Mouse (Mus musculus) thymus, postnatal 10 days (tissue): ENCODE measurements at regions not wholly inside any gene's neighbourhood (a gene's known extent, or its start where the extent isn't known, plus 50 kb on each side); places are given as distances from the start of the nearest gene placed in this dataset.
A peak's percentile ranks its signal among the peaks of the same experiment; 100 is the strongest.

Experiments
- DNase-seq, 2 experiments: peaks; one replicate each; pipeline ENCODE4 v3.0.0; 2021; ENCODE audit warnings: low spot score in 2 of 2

- no peak for DNase-seq
These were observed 248.1 kb downstream of the Cxcl12 start for GRCm38 (mm10) chr6:117416461-117416860.

GRCm38 (mm10) chr6:117422846-117423573 lies 254.7 kb downstream of the Cxcl12 start:
- DNase-seq = no peak

- no peak for DNase-seq
These were observed 258.0 kb downstream of the Cxcl12 start for GRCm38 (mm10) chr6:117426363-117426762.

GRCm38 (mm10) chr6:117427351-117428142 lies 259.2 kb downstream of the Cxcl12 start:
- DNase-seq = no peak

GRCm38 (mm10) chr6:117428441-117428840 lies 260.1 kb downstream of the Cxcl12 start:
- DNase-seq = no peak

- DNase-seq = peak; percentile 67 to 68
These were observed 262.8 kb downstream of the Cxcl12 start for GRCm38 (mm10) chr6:117430876-117431781.

GRCm38 (mm10) chr6:117436851-117437250 lies 268.5 kb downstream of the Cxcl12 start:
- DNase-seq = no peak

GRCm38 (mm10) chr6:117437411-117438101 lies 269.2 kb downstream of the Cxcl12 start:
- no peak for DNase-seq

- DNase-seq = no peak
These were observed 280.3 kb downstream of the Cxcl12 start for GRCm38 (mm10) chr6:117448652-117449051.

- DNase-seq = no peak
These were observed 282.7 kb downstream of the Cxcl12 start for GRCm38 (mm10) chr6:117451001-117451400.

GRCm38 (mm10) chr6:117460193-117460592 lies 291.9 kb downstream of the Cxcl12 start:
- no peak for DNase-seq

- no peak for DNase-seq
These were observed 296.8 kb downstream of the Cxcl12 start for GRCm38 (mm10) chr6:117465165-117465564.

- no peak for DNase-seq
These were observed 297.4 kb downstream of the Cxcl12 start for GRCm38 (mm10) chr6:117465606-117466174.

GRCm38 (mm10) chr6:117479376-117479775 lies 311.0 kb downstream of the Cxcl12 start:
- no peak for DNase-seq

GRCm38 (mm10) chr6:117480396-117480795 lies 312.1 kb downstream of the Cxcl12 start:
- no peak for DNase-seq

GRCm38 (mm10) chr6:117489161-117489560 lies 320.8 kb downstream of the Cxcl12 start:
- no peak for DNase-seq

GRCm38 (mm10) chr6:117489761-117490396 lies 321.5 kb downstream of the Cxcl12 start:
- no peak for DNase-seq

GRCm38 (mm10) chr6:117494971-117495370 lies 326.6 kb downstream of the Cxcl12 start:
- DNase-seq = no peak

- no peak for DNase-seq
These were observed 329.0 kb downstream of the Cxcl12 start for GRCm38 (mm10) chr6:117497337-117497736.

- no peak for DNase-seq
These were observed 329.6 kb downstream of the Cxcl12 start for GRCm38 (mm10) chr6:117497904-117498303.

GRCm38 (mm10) chr6:117502346-117502745 lies 334.0 kb downstream of the Cxcl12 start:
- DNase-seq = no peak
